18 mouse cellular contexts compared by ENCODE assay signal in the genomic region with DNA sequence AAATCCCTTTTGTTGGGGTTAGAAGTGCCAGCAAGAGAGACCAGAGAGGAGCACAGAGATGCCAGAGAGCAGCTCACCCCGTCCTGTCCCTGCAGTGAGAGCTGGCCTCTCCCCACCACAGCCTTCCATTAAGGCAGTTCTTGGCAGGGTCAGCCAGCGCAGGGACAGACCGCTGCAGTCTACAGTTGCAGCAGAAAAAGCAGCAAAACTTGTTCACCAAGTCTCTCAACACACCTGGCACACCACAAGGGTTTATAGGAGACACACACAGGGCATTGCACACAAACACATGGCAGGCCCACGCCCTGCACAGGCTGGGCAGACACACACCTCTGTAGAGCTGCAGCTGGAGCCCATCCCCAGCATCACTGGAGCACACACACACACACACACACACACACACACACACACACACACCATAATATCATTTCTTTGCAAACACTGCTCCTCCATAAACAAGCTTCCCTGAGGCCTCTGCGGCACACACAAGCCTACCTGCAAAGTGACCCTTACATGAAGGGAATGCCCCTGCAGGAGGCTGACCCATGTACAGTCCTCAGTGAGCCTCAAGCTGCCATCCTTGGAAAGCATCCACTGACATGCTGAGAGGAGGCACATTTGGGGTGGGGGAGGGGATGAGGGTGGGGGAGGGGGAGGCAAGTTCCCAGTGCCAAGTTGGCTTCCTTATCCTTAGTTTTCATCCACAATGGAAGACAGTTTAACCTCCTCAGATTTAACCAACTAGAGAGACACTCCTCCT. TPM values are rescaled to one million over a fixed set of nuclear protein-coding genes. Genes with fewer than 3 reads are reported as not detected.
A peak's percentile ranks its signal among the peaks of the same experiment; 100 is the strongest.
DNase-seq lines count a peak whose midpoint lies in the region; ATAC-seq and TF ChIP-seq lines count a peak whose summit lies in the region.
"Had no signal": no experiment of that assay in that cellular context is flagged by ENCODE, and none has a peak within 500 bp of the region (broad histone marks: within the 10 kb centered on the region; RNA-seq: fewer than 3 reads in every experiment).

No protein-coding gene starts in this region.

- no peak overlapping the region for H3K4me3 ChIP-seq in forebrain, embryonic 10.5 days
- no peak overlapping the region for H3K4me3 ChIP-seq in forebrain, embryonic 14.5 days (ENCODE audit: low read depth, low read length)
- H3K4me3 ChIP-seq in kidney, postnatal 0 days (replicated peaks; ENCODE audit: low read depth, low read length), result no peak overlapping the region
- no peak overlapping the region for H3K4me3 ChIP-seq in midbrain, embryonic 15.5 days
- no peak overlapping the region for H3K4me3 ChIP-seq in midbrain, embryonic 16.5 days (ENCODE audit: low read depth, low read length)
- H3K4me3 ChIP-seq in stomach, postnatal 0 days (ENCODE audit: low read depth, low read length), result no peak overlapping the region
- H3K4me3 ChIP-seq: forebrain, embryonic 13.5 days; heart, embryonic 12.5 days; hindbrain, embryonic 12.5 days; liver, embryonic 15.5 days had no signal

- no peak for ATAC-seq in forebrain, embryonic 14.5 days
- no peak for ATAC-seq in kidney, postnatal 0 days (replicated peaks; ENCODE audit: low FRiP score, low read depth)
- ATAC-seq in midbrain, embryonic 15.5 days (replicated peaks), result no peak
- no peak for ATAC-seq in midbrain, embryonic 16.5 days
- ATAC-seq in stomach, postnatal 0 days (ENCODE audit: low FRiP score, low TSS enrichment), result peak; percentile 56
- ATAC-seq: forebrain, embryonic 13.5 days had no signal

- peaks cover 71% of the 10 kb centered on the region for H3K4me1 ChIP-seq in forebrain, embryonic 10.5 days
- H3K4me1 ChIP-seq in forebrain, embryonic 14.5 days (ENCODE audit: control insufficient read depth, insufficient read depth, low read length), result peaks cover 4% of the 10 kb centered on the region; the same call in 1 of the 2 replicates
- peaks cover 38% of the 10 kb centered on the region for H3K4me1 ChIP-seq in kidney, postnatal 0 days (replicated peaks; ENCODE audit: insufficient read depth, low read length)
- H3K4me1 ChIP-seq in midbrain, embryonic 15.5 days, result no peaks in the 10 kb centered on the region
- no peaks in the 10 kb centered on the region for H3K4me1 ChIP-seq in midbrain, embryonic 16.5 days (ENCODE audit: control insufficient read depth, insufficient read depth, low read length)
- peaks cover 20% of the 10 kb centered on the region for H3K4me1 ChIP-seq in stomach, postnatal 0 days (replicated peaks; ENCODE audit: control insufficient read depth, insufficient read depth)

- DNase-seq in forebrain, embryonic 10.5 days (ENCODE audit: extremely low spot score, low spot score), result no peak
- no peak for DNase-seq in forebrain, embryonic 14.5 days (ENCODE audit: low spot score)
- DNase-seq in kidney, postnatal 0 days (ENCODE audit: low spot score), result no peak
- DNase-seq in kidney, adult 9 months, result no peak
- DNase-seq in stomach, postnatal 0 days (ENCODE audit: low spot score), result peak; percentile 61
- no peak for DNase-seq in layer of hippocampus, postnatal 14 days (ENCODE audit: low spot score in 2 of 2)
- DNase-seq: cerebellum, adult 8-10 months; kidney, adult 2 months; thymus, postnatal 25 days had no signal

- no peak overlapping the region for H3K4me2 ChIP-seq in forebrain, embryonic 14.5 days (ENCODE audit: low read length)
- no peak overlapping the region for H3K4me2 ChIP-seq in kidney, postnatal 0 days (ENCODE audit: low read length)
- no peak overlapping the region for H3K4me2 ChIP-seq in midbrain, embryonic 15.5 days
- no peak overlapping the region for H3K4me2 ChIP-seq in midbrain, embryonic 16.5 days (ENCODE audit: low read length)
- no peak overlapping the region for H3K4me2 ChIP-seq in stomach, postnatal 0 days (replicated peaks; ENCODE audit: low read depth)
- H3K4me2 ChIP-seq: forebrain, embryonic 13.5 days; heart, embryonic 12.5 days; hindbrain, embryonic 12.5 days; liver, embryonic 15.5 days; midbrain, embryonic 11.5 days had no signal

- H3K36me3 ChIP-seq in forebrain, embryonic 10.5 days (replicated peaks), result no peaks in the 10 kb centered on the region
- no peaks in the 10 kb centered on the region for H3K36me3 ChIP-seq in forebrain, embryonic 14.5 days (ENCODE audit: control insufficient read depth, insufficient read depth, low read length)
- no peaks in the 10 kb centered on the region for H3K36me3 ChIP-seq in kidney, postnatal 0 days (ENCODE audit: insufficient read depth, low read length)
- H3K36me3 ChIP-seq in midbrain, embryonic 15.5 days (replicated peaks), result no peaks in the 10 kb centered on the region
- no peaks in the 10 kb centered on the region for H3K36me3 ChIP-seq in midbrain, embryonic 16.5 days (ENCODE audit: control insufficient read depth, insufficient read depth, low read length)
- H3K36me3 ChIP-seq in stomach, postnatal 0 days (ENCODE audit: control insufficient read depth, insufficient read depth, low read length), result no peaks in the 10 kb centered on the region
- H3K36me3 ChIP-seq: heart, embryonic 12.5 days; hindbrain, embryonic 12.5 days; liver, embryonic 15.5 days had no signal

- peaks cover 26% of the 10 kb centered on the region; the same call in 1 of the 2 replicates for H3K27me3 ChIP-seq in forebrain, embryonic 10.5 days (ENCODE audit: poor library complexity, severe bottlenecking)
- H3K27me3 ChIP-seq in forebrain, embryonic 14.5 days (replicated peaks; ENCODE audit: control insufficient read depth, insufficient read depth, low read length), result 0 out of 2 replicates have a peak, but pooled peaks cover 5% of the 10 kb centered on the region
- H3K27me3 ChIP-seq in kidney, postnatal 0 days (ENCODE audit: insufficient read depth, low read length), result no peaks in the 10 kb centered on the region
- no peaks in the 10 kb centered on the region for H3K27me3 ChIP-seq in midbrain, embryonic 15.5 days (replicated peaks)
- no peaks in the 10 kb centered on the region for H3K27me3 ChIP-seq in midbrain, embryonic 16.5 days (ENCODE audit: control insufficient read depth, insufficient read depth, low read depth, low read length)
- H3K27me3 ChIP-seq in stomach, postnatal 0 days (ENCODE audit: control insufficient read depth, insufficient read depth, low read length), result no peaks in the 10 kb centered on the region
- H3K27me3 ChIP-seq: heart, embryonic 12.5 days; liver, embryonic 15.5 days had no signal

- H3K9ac ChIP-seq in forebrain, embryonic 14.5 days (ENCODE audit: low read length), result no peak overlapping the region
- H3K9ac ChIP-seq in kidney, postnatal 0 days (ENCODE audit: low read depth, low read length), result no peak overlapping the region
- 0 out of 2 replicates have a peak overlapping the region, but pooled peaks have one; percentile 3 for H3K9ac ChIP-seq in midbrain, embryonic 15.5 days
- H3K9ac ChIP-seq in midbrain, embryonic 16.5 days (ENCODE audit: low read depth, low read length), result no peak overlapping the region
- H3K9ac ChIP-seq in stomach, postnatal 0 days (ENCODE audit: low read length), result no peak overlapping the region
- H3K9ac ChIP-seq: forebrain, embryonic 13.5 days; heart, embryonic 12.5 days; hindbrain, embryonic 12.5 days; liver, embryonic 15.5 days had no signal

- WGBS in forebrain, embryonic 10.5 days, result 77% methylated on average over 5 of the region's 5 CpGs
- 79% methylated on average over 5 of the region's 5 CpGs for WGBS in forebrain, embryonic 14.5 days
- 72% methylated on average over 5 of the region's 5 CpGs for WGBS in kidney, postnatal 0 days
- WGBS in midbrain, embryonic 15.5 days, result 70% methylated on average over 5 of the region's 5 CpGs
- 80% methylated on average over 5 of the region's 5 CpGs for WGBS in midbrain, embryonic 16.5 days
- WGBS in stomach, postnatal 0 days, result 41% methylated on average over 5 of the region's 5 CpGs

- peak overlapping the region; percentile 13; the same call in 1 of the 2 replicates for H3K27ac ChIP-seq in forebrain, embryonic 10.5 days
- no peak overlapping the region for H3K27ac ChIP-seq in forebrain, embryonic 14.5 days (ENCODE audit: low read depth, low read length)
- peak overlapping the region; percentile 60; the same call in 1 of the 2 replicates for H3K27ac ChIP-seq in kidney, postnatal 0 days
- H3K27ac ChIP-seq in midbrain, embryonic 15.5 days, result no peak overlapping the region
- no peak overlapping the region for H3K27ac ChIP-seq in midbrain, embryonic 16.5 days (ENCODE audit: low read length)
- H3K27ac ChIP-seq in stomach, postnatal 0 days (replicated peaks), result peak overlapping the region; percentile 66
- H3K27ac ChIP-seq: forebrain, embryonic 13.5 days; hindbrain, embryonic 12.5 days; liver, embryonic 15.5 days had no signal

- no peak for TF ChIP-seq CTCF in kidney, postnatal 0 days (IDR thresholded peaks at IDR 0.05; ENCODE audit: low read depth)
- TF ChIP-seq CTCF in stomach, postnatal 0 days (IDR thresholded peaks at IDR 0.05; ENCODE audit: low read depth), result no peak

- no peak for TF ChIP-seq EP300 in stomach, postnatal 0 days (optimal IDR thresholded peaks at IDR 0.05)

- H3K9me3 ChIP-seq in forebrain, embryonic 10.5 days, result no peaks in the 10 kb centered on the region
- no peaks in the 10 kb centered on the region for H3K9me3 ChIP-seq in forebrain, embryonic 14.5 days (replicated peaks; ENCODE audit: control insufficient read depth, low read length)
- H3K9me3 ChIP-seq in kidney, postnatal 0 days (replicated peaks; ENCODE audit: low read length), result no peaks in the 10 kb centered on the region
- no peaks in the 10 kb centered on the region for H3K9me3 ChIP-seq in midbrain, embryonic 15.5 days
- H3K9me3 ChIP-seq in midbrain, embryonic 16.5 days (replicated peaks; ENCODE audit: control insufficient read depth, low read length, poor library complexity, severe bottlenecking), result no peaks in the 10 kb centered on the region
- H3K9me3 ChIP-seq in stomach, postnatal 0 days (ENCODE audit: control insufficient read depth, low read length), result no peaks in the 10 kb centered on the region
- H3K9me3 ChIP-seq: forebrain, embryonic 13.5 days; heart, embryonic 12.5 days; hindbrain, embryonic 12.5 days; liver, embryonic 15.5 days had no signal

RNA-seq across cellular contexts. Expression of a gene that starts 16.2 kb away (rescaled TPM):
- polyA plus RNA-seq in forebrain, embryonic 10.5 days (2016; fragmentation: Nextera tagmentation; extraction: Ambion mirVana), result 20.1 and 21.7 TPM in 2 replicates
- 5.9 and 6.9 TPM in 2 replicates for polyA plus RNA-seq in forebrain, embryonic 14.5 days (2014; fragmentation: Nextera tagmentation; extraction: Ambion mirVana)
- polyA plus RNA-seq in kidney, postnatal 0 days (2015; fragmentation: Nextera tagmentation; extraction: Ambion mirVana), result 13.5 and 14.7 TPM in 2 replicates
- polyA plus RNA-seq in midbrain, embryonic 15.5 days (2015; fragmentation: Nextera tagmentation; extraction: Ambion mirVana), result 34.3 and 37.4 TPM in 2 replicates
- polyA plus RNA-seq in midbrain, embryonic 16.5 days (2015; fragmentation: Nextera tagmentation; extraction: Ambion mirVana), result 24.4 and 27.0 TPM in 2 replicates
- 5.0 and 5.1 TPM in 2 replicates for polyA plus RNA-seq in stomach, postnatal 0 days (2015; fragmentation: Nextera tagmentation; extraction: Ambion mirVana)
- 10 to 100 TPM; 17.6 to 20.8 TPM for total RNA-seq in layer of hippocampus, postnatal 14 days (2021)

RNA-seq across cellular contexts. Expression of a gene that starts 27.1 kb away (rescaled TPM):
- polyA plus RNA-seq in forebrain, embryonic 10.5 days (2016; fragmentation: Nextera tagmentation; extraction: Ambion mirVana), result 17.9 and 22.2 TPM in 2 replicates
- polyA plus RNA-seq in forebrain, embryonic 14.5 days (2014; fragmentation: Nextera tagmentation; extraction: Ambion mirVana), result 15.4 and 15.7 TPM in 2 replicates
- polyA plus RNA-seq in kidney, postnatal 0 days (2015; fragmentation: Nextera tagmentation; extraction: Ambion mirVana), result 22.0 and 24.6 TPM in 2 replicates
- polyA plus RNA-seq in midbrain, embryonic 15.5 days (2015; fragmentation: Nextera tagmentation; extraction: Ambion mirVana), result 31.5 and 32.5 TPM in 2 replicates
- 30.6 and 32.8 TPM in 2 replicates for polyA plus RNA-seq in midbrain, embryonic 16.5 days (2015; fragmentation: Nextera tagmentation; extraction: Ambion mirVana)
- polyA plus RNA-seq in stomach, postnatal 0 days (2015; fragmentation: Nextera tagmentation; extraction: Ambion mirVana), result 19.5 and 20.1 TPM in 2 replicates
- 10 to 100 TPM; 12.2 to 14.2 TPM for total RNA-seq in layer of hippocampus, postnatal 14 days (2021)

RNA-seq across cellular contexts. Expression of a gene that starts 35.1 kb away (rescaled TPM):
- not detected in 2 replicates for polyA plus RNA-seq in forebrain, embryonic 10.5 days (2016; fragmentation: Nextera tagmentation; extraction: Ambion mirVana)
- 0.22 TPM in 1 of 2 replicates, not detected in the other for polyA plus RNA-seq in forebrain, embryonic 14.5 days (2014; fragmentation: Nextera tagmentation; extraction: Ambion mirVana)
- polyA plus RNA-seq in kidney, postnatal 0 days (2015; fragmentation: Nextera tagmentation; extraction: Ambion mirVana), result not detected in 2 replicates
- polyA plus RNA-seq in midbrain, embryonic 15.5 days (2015; fragmentation: Nextera tagmentation; extraction: Ambion mirVana), result 0.33 and 0.81 TPM in 2 replicates
- polyA plus RNA-seq in midbrain, embryonic 16.5 days (2015; fragmentation: Nextera tagmentation; extraction: Ambion mirVana), result 0.20 and 0.75 TPM in 2 replicates
- polyA plus RNA-seq in stomach, postnatal 0 days (2015; fragmentation: Nextera tagmentation; extraction: Ambion mirVana), result 0.28 and 0.33 TPM in 2 replicates
- total RNA-seq in layer of hippocampus, postnatal 14 days (2021), result not detected
- total RNA-seq: adrenal gland, adult 18-20 months; left cerebral cortex, postnatal 14 days had no signal
- polyA plus RNA-seq: hindbrain, embryonic 12.5 days; kidney, adult 2 months; liver, embryonic 15.5 days; midbrain, embryonic 11.5 days had no signal

RNA-seq across cellular contexts. Expression of a gene that starts 37.7 kb away (rescaled TPM):
- polyA plus RNA-seq in forebrain, embryonic 10.5 days (2016; fragmentation: Nextera tagmentation; extraction: Ambion mirVana), result 15.3 and 16.5 TPM in 2 replicates
- polyA plus RNA-seq in forebrain, embryonic 14.5 days (2014; fragmentation: Nextera tagmentation; extraction: Ambion mirVana), result 3.8 and 5.2 TPM in 2 replicates
- polyA plus RNA-seq in kidney, postnatal 0 days (2015; fragmentation: Nextera tagmentation; extraction: Ambion mirVana), result 8.7 and 10.9 TPM in 2 replicates
- 19.0 and 23.5 TPM in 2 replicates for polyA plus RNA-seq in midbrain, embryonic 15.5 days (2015; fragmentation: Nextera tagmentation; extraction: Ambion mirVana)
- 16.1 and 17.0 TPM in 2 replicates for polyA plus RNA-seq in midbrain, embryonic 16.5 days (2015; fragmentation: Nextera tagmentation; extraction: Ambion mirVana)
- polyA plus RNA-seq in stomach, postnatal 0 days (2015; fragmentation: Nextera tagmentation; extraction: Ambion mirVana), result 6.1 and 8.5 TPM in 2 replicates
- 1 to 10 TPM; 6.1 to 7.5 TPM for total RNA-seq in layer of hippocampus, postnatal 14 days (2021)

Comparison
In these comparisons a context has a peak if more than half of its experiments do, and no peak if none do; other contexts are left out.
1. H3K27ac ChIP-seq: peak in forebrain, embryonic 10.5 days (single experiment), kidney, postnatal 0 days (single experiment) and stomach, postnatal 0 days (single experiment); none in forebrain, embryonic 14.5 days (single experiment), midbrain, embryonic 15.5 days (single experiment) and midbrain, embryonic 16.5 days (single experiment).